In genomic region chr7:99384101-99384611, GRCm38 (mm10) we compare ENCODE assay signal across 8 mouse cellular contexts. TPM values are rescaled to one million over a fixed set of nuclear protein-coding genes. Genes with fewer than 3 reads are reported as not detected.
A peak's percentile ranks its signal among the peaks of the same experiment; 100 is the strongest.
DNase-seq lines count a peak whose midpoint lies in the region; ATAC-seq lines count a peak whose summit lies in the region.

No protein-coding gene starts in this region.

- peaks cover 97% of the 10 kb centered on the region for H3K4me1 ChIP-seq in heart, embryonic 10.5 days
- peaks cover 25% of the 10 kb centered on the region for H3K4me1 ChIP-seq in kidney, embryonic 14.5 days (ENCODE audit: control insufficient read depth, insufficient read depth, low read length)
- H3K4me1 ChIP-seq in midbrain, embryonic 11.5 days (ENCODE audit: control insufficient read depth, insufficient read depth, low read length), result peaks cover 17% of the 10 kb centered on the region

- H3K27ac ChIP-seq in heart, embryonic 10.5 days, result peak overlapping the region; percentile 94
- H3K27ac ChIP-seq in kidney, embryonic 14.5 days (ENCODE audit: low read depth, low read length), result peak overlapping the region; percentile 59; the same call in 1 of the 2 replicates
- H3K27ac ChIP-seq in midbrain, embryonic 11.5 days (ENCODE audit: low read depth, low read length), result no peak overlapping the region

- no peaks in the 10 kb centered on the region for H3K9me3 ChIP-seq in heart, embryonic 10.5 days
- H3K9me3 ChIP-seq in kidney, embryonic 14.5 days (ENCODE audit: control insufficient read depth, low read length), result no peaks in the 10 kb centered on the region
- H3K9me3 ChIP-seq in midbrain, embryonic 11.5 days (ENCODE audit: control insufficient read depth, low read length), result no peaks in the 10 kb centered on the region

- peak overlapping the region; percentile 74 for H3K4me3 ChIP-seq in heart, embryonic 10.5 days
- H3K4me3 ChIP-seq in kidney, embryonic 14.5 days (ENCODE audit: low read length), result no peak overlapping the region
- peak overlapping the region; percentile 53; the same call in 1 of the 2 replicates for H3K4me3 ChIP-seq in midbrain, embryonic 11.5 days (ENCODE audit: low read depth, low read length)

- H3K27me3 ChIP-seq in heart, embryonic 10.5 days (ENCODE audit: insufficient read depth, poor library complexity, severe bottlenecking), result no peaks in the 10 kb centered on the region
- no peaks in the 10 kb centered on the region for H3K27me3 ChIP-seq in kidney, embryonic 14.5 days (ENCODE audit: control insufficient read depth, insufficient read depth, low read length)
- H3K27me3 ChIP-seq in midbrain, embryonic 11.5 days (ENCODE audit: control insufficient read depth, insufficient read depth, low read length), result no peaks in the 10 kb centered on the region; the same call in 1 of the 2 replicates

- 3% methylated on average over 4 of the region's 4 CpGs for WGBS in heart, embryonic 10.5 days
- WGBS in kidney, embryonic 14.5 days, result 25% methylated on average over 4 of the region's 4 CpGs
- 32% methylated on average over 4 of the region's 4 CpGs for WGBS in midbrain, embryonic 11.5 days

- DNase-seq in adrenal gland, postnatal 14 days, result peak; percentile 49
- no peak for DNase-seq in adrenal gland, adult 8-10 months
- peak; percentile 87 for DNase-seq in heart, embryonic 10.5 days (ENCODE audit: low spot score)
- peak; percentile 87 for DNase-seq in midbrain, embryonic 11.5 days (ENCODE audit: low spot score, missing footprints)
- DNase-seq in ovary, postnatal 14 days (ENCODE audit: low spot score), result no peak
- no peak for DNase-seq in frontal cortex, postnatal 10 days (ENCODE audit: low spot score in 2 of 2)
- no peak for DNase-seq in B cell, adult 2 months

- peak overlapping the region; percentile 24; the same call in 1 of the 2 replicates for H3K9ac ChIP-seq in kidney, embryonic 14.5 days (ENCODE audit: low read depth, low read length)
- peak overlapping the region; percentile 34 for H3K9ac ChIP-seq in midbrain, embryonic 11.5 days (ENCODE audit: low read length)

- peak overlapping the region; percentile 94 for H3K4me2 ChIP-seq in kidney, embryonic 14.5 days (replicated peaks; ENCODE audit: low read depth, low read length)
- peak overlapping the region; percentile 95 for H3K4me2 ChIP-seq in midbrain, embryonic 11.5 days

- ATAC-seq in kidney, embryonic 14.5 days (ENCODE audit: low FRiP score, low TSS enrichment), result no peak
- ATAC-seq in midbrain, embryonic 11.5 days (ENCODE audit: low FRiP score), result no peak

- peaks cover 28% of the 10 kb centered on the region for H3K36me3 ChIP-seq in heart, embryonic 10.5 days
- no peaks in the 10 kb centered on the region for H3K36me3 ChIP-seq in kidney, embryonic 14.5 days (ENCODE audit: control insufficient read depth, insufficient read depth, low read length)
- no peaks in the 10 kb centered on the region; the same call in 1 of the 2 replicates for H3K36me3 ChIP-seq in midbrain, embryonic 11.5 days (ENCODE audit: control insufficient read depth, insufficient read depth, low read length)

RNA-seq across cellular contexts. Expression of gene Gdpd5, which starts 2.9 kb away (rescaled TPM):
- 10.9 and 11.0 TPM in 2 replicates for total RNA-seq in adrenal gland, postnatal 14 days (2021)
- 10 to 100 TPM in 3 of 4 experiments, 1 to 10 TPM in 1; 9.2 to 16.4 (median 13.9) TPM for total RNA-seq in adrenal gland, adult 8-10 months (2022)
- polyA plus RNA-seq in heart, embryonic 10.5 days (2016; fragmentation: Nextera tagmentation; extraction: Ambion mirVana), result 24.2 and 31.6 TPM in 2 replicates
- 12.1 and 15.4 TPM in 2 replicates for polyA plus RNA-seq in kidney, embryonic 14.5 days (2014; fragmentation: Nextera tagmentation; extraction: Ambion mirVana)
- 16.2 and 16.7 TPM in 2 replicates for polyA plus RNA-seq in midbrain, embryonic 11.5 days (2014; fragmentation: Nextera tagmentation; extraction: Ambion mirVana)

RNA-seq across cellular contexts. Expression of gene Serpinh1, which starts 31.1 kb away (rescaled TPM):
- 291 and 364 TPM in 2 replicates for total RNA-seq in adrenal gland, postnatal 14 days (2021)
- 100 to 1,000 TPM; 127 to 266 (median 171) TPM for total RNA-seq in adrenal gland, adult 8-10 months (2022)
- 1,580 and 1,787 TPM in 2 replicates for polyA plus RNA-seq in heart, embryonic 10.5 days (2016; fragmentation: Nextera tagmentation; extraction: Ambion mirVana)
- 459 and 599 TPM in 2 replicates for polyA plus RNA-seq in kidney, embryonic 14.5 days (2014; fragmentation: Nextera tagmentation; extraction: Ambion mirVana)
- 202 and 210 TPM in 2 replicates for polyA plus RNA-seq in midbrain, embryonic 11.5 days (2014; fragmentation: Nextera tagmentation; extraction: Ambion mirVana)

Comparison
In these comparisons a context has a peak if more than half of its experiments do, and no peak if none do; other contexts are left out.
1. DNase-seq: peak in adrenal gland, postnatal 14 days (single experiment), heart, embryonic 10.5 days (single experiment) and midbrain, embryonic 11.5 days (single experiment); none in adrenal gland, adult 8-10 months (single experiment), ovary, postnatal 14 days (single experiment), frontal cortex, postnatal 10 days (0 of 2) and B cell, adult 2 months (0 of 2).